Mouse (Mus musculus): ENCODE results near the gene Adgrf4. TPM values are rescaled to one million over a fixed set of nuclear protein-coding genes. Genes with fewer than 3 reads are reported as not detected.

Gene Adgrf4
- polyA plus RNA-seq, 1 experiment from 2014 or later: 0.48 TPM

DNA sequence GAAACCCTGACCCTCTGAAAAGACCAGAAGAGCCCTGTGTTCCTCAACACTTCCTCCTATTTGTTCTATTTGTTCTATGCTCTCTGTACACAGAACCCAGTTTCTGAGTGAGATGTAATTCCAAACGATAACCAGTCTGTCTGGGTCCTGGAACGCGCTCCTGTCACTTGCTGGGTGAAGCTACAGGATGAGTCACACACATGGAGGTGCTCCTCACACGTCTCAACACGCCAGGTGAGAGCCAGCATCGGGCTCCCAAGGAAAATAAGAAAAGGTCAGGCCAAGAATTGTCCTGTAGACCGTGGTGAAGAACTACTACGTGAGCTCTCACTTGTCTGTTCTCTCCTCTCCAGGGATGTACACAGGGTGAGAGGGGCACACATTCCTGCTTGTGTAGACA lies 1.6 kb downstream of the Adgrf4 start:
- H3K9me3 ChIP-seq (ENCODE audit: control insufficient read depth, low read length): no peaks in the 10 kb centered on the region
- ATAC-seq (ENCODE audit: insufficient read depth, low FRiP score, low TSS enrichment): no peak
- 89% methylated on average over 8 of the region's 8 CpGs for WGBS

GRCm38 (mm10) chr17:42658634-42659422 lies 33.3 kb downstream of the Adgrf4 start:
- Histone ChIP-seq H3K36me3 (ENCODE audit: control insufficient read depth, insufficient read depth, low read length) (no peaks in the 10 kb centered on the region), H3K4me1 (ENCODE audit: control insufficient read depth, insufficient read depth, low read length) (no peaks in the 10 kb centered on the region), H3K4me3 (ENCODE audit: low read depth, low read length) (no peak overlapping the region), H3K9me3 (ENCODE audit: control insufficient read depth, low read length) (no peaks in the 10 kb centered on the region; the same call in 1 of the 2 replicates), H3K4me2 (ENCODE audit: low read depth) (0 out of 2 replicates have a peak overlapping the region, but pooled peaks have one; percentile 22), H3K9ac (ENCODE audit: low read length) (no peak overlapping the region), H3K27ac (ENCODE audit: low read depth, low read length) (no peak overlapping the region), H3K27me3 (ENCODE audit: control insufficient read depth, insufficient read depth, low read length) (no peaks in the 10 kb centered on the region)
- 27% methylated on average over 14 of the region's 14 CpGs for WGBS
- DNase-seq (ENCODE audit: low spot score) (peak; percentile 77), ATAC-seq (ENCODE audit: insufficient read depth, low FRiP score, low TSS enrichment) (peak; percentile 83; the same call in 1 of the 2 replicates)

More for the DNA sequence above, 1.6 kb downstream of the Adgrf4 start:
- Histone ChIP-seq H3K9ac (ENCODE audit: low read length) (no peak overlapping the region), H3K27me3 (ENCODE audit: control insufficient read depth, insufficient read depth, low read length) (no peaks in the 10 kb centered on the region), H3K27ac (ENCODE audit: low read depth, low read length) (no peak overlapping the region), H3K4me1 (ENCODE audit: control insufficient read depth, insufficient read depth, low read length) (no peaks in the 10 kb centered on the region), H3K36me3 (ENCODE audit: control insufficient read depth, insufficient read depth, low read length) (no peaks in the 10 kb centered on the region), H3K4me3 (ENCODE audit: low read depth, low read length) (no peak overlapping the region), H3K4me2 (ENCODE audit: low read depth) (no peak overlapping the region)
- DNase-seq (ENCODE audit: low spot score): no peak

GRCm38 (mm10) chr17:42643416-42643815 lies 48.7 kb downstream of the Adgrf4 start:
- Histone ChIP-seq H3K4me2 (ENCODE audit: low read depth) (no peak overlapping the region), H3K4me3 (ENCODE audit: low read depth, low read length) (no peak overlapping the region), H3K4me1 (ENCODE audit: control insufficient read depth, insufficient read depth, low read length) (no peaks in the 10 kb centered on the region), H3K36me3 (ENCODE audit: control insufficient read depth, insufficient read depth, low read length) (no peaks in the 10 kb centered on the region), H3K9me3 (ENCODE audit: control insufficient read depth, low read length) (no peaks in the 10 kb centered on the region), H3K27me3 (ENCODE audit: control insufficient read depth, insufficient read depth, low read length) (no peaks in the 10 kb centered on the region), H3K9ac (ENCODE audit: low read length) (no peak overlapping the region), H3K27ac (ENCODE audit: low read depth, low read length) (no peak overlapping the region)
- no peak for ATAC-seq (ENCODE audit: insufficient read depth, low FRiP score, low TSS enrichment)
- DNase-seq (ENCODE audit: low spot score): no peak
- WGBS: 88% methylated on average over 3 of the region's 3 CpGs

DNA sequence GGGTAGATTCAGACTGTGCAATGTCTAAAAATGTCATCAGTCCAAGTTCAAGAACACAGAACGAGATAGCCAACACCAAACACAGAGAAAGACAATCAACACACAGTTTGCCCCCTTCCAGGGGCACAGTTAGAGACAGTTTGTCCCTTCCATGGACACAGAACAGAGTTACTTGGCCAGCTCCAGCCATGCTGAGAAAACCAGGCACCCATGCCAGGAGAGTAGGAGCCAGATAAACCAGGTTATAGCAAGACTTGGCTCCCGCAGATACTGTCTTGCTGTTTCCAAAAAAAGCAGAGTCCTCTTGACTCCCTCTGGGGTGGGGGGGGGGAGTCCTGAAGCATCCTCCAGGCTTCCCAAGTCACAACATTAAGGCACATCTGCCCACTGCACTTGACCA lies 61.9 kb downstream of the Adgrf4 start:
- Histone ChIP-seq H3K4me2 (ENCODE audit: low read depth) (no peak overlapping the region), H3K9me3 (ENCODE audit: control insufficient read depth, low read length) (no peaks in the 10 kb centered on the region), H3K27ac (ENCODE audit: low read depth, low read length) (no peak overlapping the region), H3K36me3 (ENCODE audit: control insufficient read depth, insufficient read depth, low read length) (no peaks in the 10 kb centered on the region), H3K4me3 (ENCODE audit: low read depth, low read length) (no peak overlapping the region), H3K9ac (ENCODE audit: low read length) (no peak overlapping the region), H3K27me3 (ENCODE audit: control insufficient read depth, insufficient read depth, low read length) (no peaks in the 10 kb centered on the region), H3K4me1 (ENCODE audit: control insufficient read depth, insufficient read depth, low read length) (no peaks in the 10 kb centered on the region)
- WGBS: 96% methylated on average over 2 of the region's 2 CpGs
- ATAC-seq (ENCODE audit: insufficient read depth, low FRiP score, low TSS enrichment) (no peak), DNase-seq (ENCODE audit: low spot score) (no peak)

GRCm38 (mm10) chr17:42613043-42613737 lies 78.9 kb downstream of the Adgrf4 start:
- H3K4me1 ChIP-seq (ENCODE audit: control insufficient read depth, insufficient read depth, low read length): no peaks in the 10 kb centered on the region
- H3K4me2 ChIP-seq (ENCODE audit: low read depth): no peak overlapping the region
- peak; percentile 35; the same call in 1 of the 2 replicates for ATAC-seq (ENCODE audit: insufficient read depth, low FRiP score, low TSS enrichment)
- no peak overlapping the region for H3K27ac ChIP-seq (ENCODE audit: low read depth, low read length)
- DNase-seq (ENCODE audit: low spot score): peak; percentile 35
- H3K9me3 ChIP-seq (ENCODE audit: control insufficient read depth, low read length): no peaks in the 10 kb centered on the region
- WGBS: 38% methylated on average over 6 of the region's 6 CpGs
- H3K4me3 ChIP-seq (ENCODE audit: low read depth, low read length): no peak overlapping the region
- no peaks in the 10 kb centered on the region for H3K36me3 ChIP-seq (ENCODE audit: control insufficient read depth, insufficient read depth, low read length)
- no peaks in the 10 kb centered on the region for H3K27me3 ChIP-seq (ENCODE audit: control insufficient read depth, insufficient read depth, low read length)
- H3K9ac ChIP-seq (ENCODE audit: low read length): no peak overlapping the region

DNA sequence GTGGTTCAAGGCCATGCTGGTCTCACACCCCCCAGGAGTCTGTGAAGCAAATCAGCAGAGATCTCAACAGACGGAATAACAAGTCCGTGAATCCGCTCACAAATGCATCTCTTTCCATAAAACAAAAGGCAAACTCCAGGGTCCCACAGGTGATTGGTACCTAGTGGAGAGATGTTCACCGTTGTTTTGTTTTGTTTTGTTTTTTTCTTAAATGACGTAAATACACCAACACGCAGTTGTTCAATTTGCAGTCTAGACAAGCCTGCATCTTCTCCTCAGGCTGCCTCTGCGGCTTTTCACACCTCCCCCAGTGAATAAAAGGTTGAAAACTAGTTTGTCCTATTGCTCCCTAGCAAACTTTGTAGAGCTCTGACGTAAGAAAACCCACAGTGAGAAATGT lies 80.8 kb downstream of the Adgrf4 start, which contains the start of gene Opn5:
TSS of gene Opn5 (minus strand) at position 101 of the 400 bp plus-strand sequence.
- Histone ChIP-seq H3K4me2 (ENCODE audit: low read depth) (no peak within 1 kb of the TSS), H3K27me3 (ENCODE audit: control insufficient read depth, insufficient read depth, low read length) (no peaks in the 10 kb centered on the region), H3K9me3 (ENCODE audit: control insufficient read depth, low read length) (no peaks in the 10 kb centered on the region), H3K36me3 (ENCODE audit: control insufficient read depth, insufficient read depth, low read length) (no peaks in the 10 kb centered on the region), H3K4me1 (ENCODE audit: control insufficient read depth, insufficient read depth, low read length) (no peaks in the 10 kb centered on the region), H3K9ac (ENCODE audit: low read length) (no peak within 1 kb of the TSS), H3K27ac (ENCODE audit: low read depth, low read length) (no peak within 1 kb of the TSS), H3K4me3 (ENCODE audit: low read depth, low read length) (no peak within 1 kb of the TSS)
- DNase-seq (ENCODE audit: low spot score): no peak
- 81% methylated on average over 8 of the region's 8 CpGs for WGBS
- no peak for ATAC-seq (ENCODE audit: insufficient read depth, low FRiP score, low TSS enrichment)

DNA sequence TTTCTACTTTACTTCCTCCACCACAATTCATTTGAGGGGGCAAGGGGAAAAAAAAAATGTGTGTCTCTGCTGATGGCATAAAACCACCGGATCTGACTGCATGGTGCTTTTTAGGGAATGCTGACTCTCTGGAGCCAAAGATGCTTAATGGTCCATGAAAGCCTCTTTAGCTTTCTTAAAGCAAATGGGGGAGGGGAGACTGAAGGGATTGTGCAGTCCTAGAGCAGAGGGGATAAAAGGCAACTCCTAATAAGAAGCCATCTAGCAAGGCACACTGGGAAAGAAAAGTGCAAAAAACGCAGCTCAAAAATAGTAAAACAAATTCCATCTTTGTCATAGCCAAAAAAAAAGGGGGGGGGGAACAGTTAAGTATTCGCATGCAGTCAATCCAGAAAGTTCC lies 83.8 kb downstream of the Adgrf4 start:
- DNase-seq (ENCODE audit: low spot score): peak; percentile 26
- H3K27ac ChIP-seq (ENCODE audit: low read depth, low read length): no peak overlapping the region

More for the DNA sequence above, 83.8 kb downstream of the Adgrf4 start:
- WGBS: 31% methylated on average over 3 of the region's 3 CpGs
- peak; percentile 60; the same call in 1 of the 2 replicates for ATAC-seq (ENCODE audit: insufficient read depth, low FRiP score, low TSS enrichment)
- Histone ChIP-seq H3K4me2 (ENCODE audit: low read depth) (no peak overlapping the region), H3K4me1 (ENCODE audit: control insufficient read depth, insufficient read depth, low read length) (no peaks in the 10 kb centered on the region), H3K4me3 (ENCODE audit: low read depth, low read length) (no peak overlapping the region), H3K9me3 (ENCODE audit: control insufficient read depth, low read length) (no peaks in the 10 kb centered on the region), H3K27me3 (ENCODE audit: control insufficient read depth, insufficient read depth, low read length) (no peaks in the 10 kb centered on the region), H3K36me3 (ENCODE audit: control insufficient read depth, insufficient read depth, low read length) (no peaks in the 10 kb centered on the region), H3K9ac (ENCODE audit: low read length) (no peak overlapping the region)
